Mouse (Mus musculus) limb, embryonic 13.5 days (tissue): ENCODE measurements around the gene Aifm3. TPM values are rescaled to one million over a fixed set of nuclear protein-coding genes. Genes with fewer than 3 reads are reported as not detected.

Experiments used
- polyA plus RNA-seq: library from polyadenylated mRNA; unstranded; fragments of >200 nt; fragmentation: Nextera tagmentation; extraction: Ambion mirVana; gene quantifications from 2 replicates; pipeline ENCODE4 v1.2.1, GENCODE M21; 2015

Gene Aifm3
- polyA plus RNA-seq, 1 experiment from 2014 or later = 0.83 TPM

Other genes starting within 250 kb of the Aifm3 start
- gene Tmem191c, start 213.5 kb upstream of the Aifm3 start, polyA plus RNA-seq = 12.6 and 14.3 TPM in 2 replicates
- 0.83 and 0.88 TPM in 2 replicates for gene Serpind1, start 158.2 kb upstream of the Aifm3 start, polyA plus RNA-seq
- 13.9 and 14.0 TPM in 2 replicates for gene Snap29, start 83.6 kb upstream of the Aifm3 start, polyA plus RNA-seq
- 35.0 and 35.6 TPM in 2 replicates for gene Pi4ka, start 83.3 kb upstream of the Aifm3 start, polyA plus RNA-seq
- 81.6 and 88.6 TPM in 2 replicates for gene Crkl, start 37.6 kb upstream of the Aifm3 start, polyA plus RNA-seq
- gene Lztr1, start 19.1 kb downstream of the Aifm3 start, polyA plus RNA-seq = 104 and 106 TPM in 2 replicates
- 72.0 and 75.2 TPM in 2 replicates for gene Thap7, start 41.5 kb downstream of the Aifm3 start, polyA plus RNA-seq
- not detected in 2 replicates for gene Lrrc74b, start 71.6 kb downstream of the Aifm3 start, polyA plus RNA-seq
- gene P2rx6, start 72.3 kb downstream of the Aifm3 start, polyA plus RNA-seq = 0.36 and 0.40 TPM in 2 replicates
- gene Slc7a4, start 93.6 kb downstream of the Aifm3 start, polyA plus RNA-seq = 5.7 and 5.8 TPM in 2 replicates
- 40.0 and 42.7 TPM in 2 replicates for gene Smpd4, start 129.7 kb downstream of the Aifm3 start, polyA plus RNA-seq
- 9.0 and 9.8 TPM in 2 replicates for gene Ccdc74a, start 156.9 kb downstream of the Aifm3 start, polyA plus RNA-seq
- gene Med15, start 243.3 kb downstream of the Aifm3 start, polyA plus RNA-seq = 48.1 and 49.8 TPM in 2 replicates